Mouse (Mus musculus) brain, embryonic 14.5 days (tissue): ENCODE data around the gene Trim56. TPM values are rescaled to one million over a fixed set of nuclear protein-coding genes. Genes with fewer than 3 reads are reported as not detected.

ENCODE experiments used
- DNase-seq: peaks from one replicate; pipeline ENCODE4 v3.0.0-alpha.2; 2011; ENCODE audit warnings: low read depth
- CTCF ChIP-seq: fragments of 200-500 bp; IDR thresholded peaks from 2 replicates; pipeline ENCODE4 v1.5.1; 2012; ENCODE audit warnings: inconsistent platforms, mild to moderate bottlenecking, moderate library complexity, borderline replicate concordance; ENCODE audit not compliant: insufficient read depth, insufficient read length; ENCODE audit errors: extremely low read depth
- POLR2A ChIP-seq: fragments of 200-500 bp; IDR thresholded peaks from 2 replicates; pipeline ENCODE4 v1.6.1; 2012; ENCODE audit warnings: mild to moderate bottlenecking, inconsistent platforms, borderline replicate concordance; ENCODE audit not compliant: poor library complexity, insufficient read depth, insufficient read length, severe bottlenecking; ENCODE audit errors: extremely low read depth
- polyA plus RNA-seq: library from polyadenylated mRNA; depleted of rRNA; stranded (reverse); fragments of >200 nt; gene quantifications from 2 replicates; pipeline ENCODE4 v1.2.3, GENCODE M21; 2012

The Trim56 gene
- polyA plus RNA-seq, 1 experiment, result 2.2 TPM

DNA sequence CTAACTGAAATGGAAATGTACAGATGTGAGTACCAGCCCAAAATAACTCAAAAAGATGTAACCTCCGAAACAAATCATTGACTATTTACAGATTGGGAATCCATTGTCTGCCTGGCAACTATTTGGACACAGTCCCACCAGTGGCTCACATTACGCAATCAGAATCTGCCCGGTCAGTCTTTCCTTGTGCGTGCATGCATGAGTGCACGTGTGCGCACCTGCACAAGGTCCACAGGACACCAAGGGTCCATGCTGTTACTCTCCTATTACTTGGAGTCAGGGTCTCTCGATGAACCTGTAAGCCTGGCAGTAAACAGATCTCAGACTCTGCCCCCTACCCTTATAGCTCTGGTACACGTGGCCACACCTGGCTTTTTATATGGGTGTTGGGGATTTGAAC lies 8.3 kb downstream of the Trim56 start:
- TF ChIP-seq CTCF, result no peak
- no peak for TF ChIP-seq POLR2A
- DNase-seq, result no peak

DNA sequence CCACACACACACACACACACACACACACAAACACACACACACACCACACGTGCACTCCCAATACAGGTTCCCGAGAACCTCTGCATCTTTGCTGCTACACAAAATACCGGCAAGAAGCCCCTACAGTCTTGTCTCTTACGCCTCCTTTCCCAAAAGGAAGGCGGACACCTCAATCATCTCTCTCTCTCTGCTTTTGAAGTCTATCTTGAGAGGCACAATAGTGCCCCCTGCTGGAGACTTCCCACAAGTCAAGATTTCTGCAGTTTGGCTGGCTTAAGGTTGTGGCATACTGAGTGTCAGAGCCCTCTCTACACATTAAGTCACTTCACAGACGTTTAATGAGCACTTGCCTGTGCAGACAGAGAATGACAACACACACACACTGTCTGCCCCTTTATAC lies 9.0 kb downstream of the Trim56 start:
- DNase-seq, result peak; percentile 92

DNA sequence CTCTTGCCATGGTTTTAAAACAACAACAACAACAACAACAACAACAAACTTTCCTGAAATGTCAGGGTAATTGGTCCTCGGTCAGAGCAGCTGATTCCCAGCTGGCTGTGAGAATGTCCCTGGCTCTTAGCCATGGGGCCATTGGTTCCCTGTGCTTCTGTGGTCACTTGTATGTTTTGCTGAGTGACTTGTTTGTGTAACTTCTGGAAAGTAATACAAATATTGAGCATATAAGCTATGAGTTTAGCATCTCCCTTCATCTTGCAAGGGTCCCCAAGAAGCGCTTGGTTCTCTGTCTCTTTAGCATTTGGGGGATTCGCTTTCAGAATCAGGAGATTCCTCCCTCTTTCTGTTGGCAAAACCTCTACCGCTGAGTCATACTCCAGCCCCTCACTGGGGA lies 9.6 kb downstream of the Trim56 start:
- TF ChIP-seq CTCF (no peak), POLR2A (no peak)

More for the DNA sequence above, 9.0 kb downstream of the Trim56 start:
- TF ChIP-seq POLR2A (no peak), CTCF (peak; percentile 74; the same call in 1 of the 2 replicates)

DNA sequence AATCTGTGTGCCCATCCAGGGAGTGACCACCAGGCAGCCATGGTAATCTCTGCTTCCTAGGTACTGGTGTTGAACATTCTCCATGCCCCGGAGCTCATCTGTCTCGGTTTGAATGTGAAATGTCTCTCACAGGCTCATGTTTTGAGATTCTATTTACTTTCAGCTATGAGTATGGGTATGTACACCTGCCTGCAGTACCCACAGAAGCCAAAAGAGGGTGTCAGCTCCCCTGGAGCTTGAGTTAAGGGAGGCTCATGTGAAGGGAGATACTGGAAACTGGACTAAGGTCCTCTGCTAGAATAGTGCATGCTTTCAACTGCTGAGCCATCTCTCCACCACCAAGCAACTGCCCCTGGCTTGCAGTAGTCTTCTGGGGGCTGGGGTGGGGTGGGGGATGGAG lies 12.0 kb downstream of the Trim56 start:
- DNase-seq, result no peak
- TF ChIP-seq CTCF, result peak; percentile 12; the same call in 1 of the 2 replicates
- no peak for TF ChIP-seq POLR2A

More for the DNA sequence above, 9.6 kb downstream of the Trim56 start:
- DNase-seq, result no peak

DNA sequence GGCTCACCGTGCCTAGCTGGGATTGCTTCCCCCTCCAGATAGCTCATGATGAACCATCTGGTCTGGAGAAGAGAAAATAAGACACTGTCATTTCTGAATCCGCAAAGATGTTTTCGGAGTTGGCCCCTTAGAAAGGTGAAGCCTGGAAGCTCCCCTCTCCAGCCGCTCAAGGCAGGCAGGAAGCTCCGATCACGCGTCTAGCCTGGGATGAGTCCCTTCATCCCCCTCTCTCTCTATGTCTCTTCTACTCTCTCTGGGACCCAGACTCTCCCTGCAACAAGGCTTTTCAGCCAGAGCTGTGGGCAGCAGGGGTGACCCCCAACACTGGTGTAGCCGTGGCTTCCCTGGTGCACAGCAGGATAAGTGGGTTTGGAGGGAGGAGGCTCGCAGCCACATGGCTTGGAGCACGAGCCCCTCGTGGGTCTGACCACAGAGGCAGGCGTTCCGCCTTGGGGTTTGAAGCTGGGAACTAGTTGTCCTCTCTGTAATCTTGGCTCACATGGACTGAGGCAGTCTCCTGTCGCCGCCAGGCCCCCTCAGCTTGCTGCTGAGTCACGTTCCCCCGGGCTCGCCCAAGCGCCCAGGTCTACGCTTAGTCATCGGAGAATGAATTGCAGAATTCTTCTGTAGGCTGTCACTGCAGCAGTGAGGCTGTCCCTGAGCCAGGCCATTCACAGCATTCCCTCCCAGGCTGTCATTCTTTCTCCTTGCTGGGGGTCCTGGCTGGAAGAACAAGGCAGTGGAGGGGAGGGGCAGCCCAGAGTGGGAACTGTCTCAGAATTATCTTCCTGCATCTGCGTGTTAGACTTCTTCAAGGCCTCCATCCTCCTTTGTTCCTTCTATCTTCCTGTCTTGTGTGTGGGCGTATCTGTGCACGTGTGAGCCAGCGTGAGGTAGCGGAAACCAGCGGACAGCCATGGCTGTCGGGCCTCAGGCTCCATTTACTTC lies 13.2 kb downstream of the Trim56 start:
- TF ChIP-seq POLR2A (no peak), CTCF (no peak)
- DNase-seq, result peak; percentile 51

DNA sequence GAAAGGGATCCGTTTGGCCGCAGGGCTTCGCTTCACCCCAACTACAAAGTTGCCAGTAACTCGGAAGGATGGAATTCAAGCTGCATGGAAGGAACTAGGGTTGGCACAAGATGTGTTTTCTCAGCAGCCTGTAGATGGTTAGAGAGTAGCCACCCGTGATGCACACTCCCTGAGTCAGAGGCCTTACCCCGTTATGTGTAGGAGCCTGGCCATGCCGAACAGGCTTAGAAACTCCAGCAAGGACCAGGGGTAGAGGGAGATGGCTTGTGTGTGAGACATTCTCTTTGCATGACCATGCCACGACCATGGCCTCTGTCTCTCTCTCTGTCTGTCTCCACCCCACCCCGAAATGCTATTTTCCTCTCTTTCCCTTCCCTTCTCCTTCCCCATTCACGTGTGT lies 13.9 kb downstream of the Trim56 start:
- no peak for TF ChIP-seq POLR2A
- TF ChIP-seq CTCF, result no peak
- no peak for DNase-seq

DNA sequence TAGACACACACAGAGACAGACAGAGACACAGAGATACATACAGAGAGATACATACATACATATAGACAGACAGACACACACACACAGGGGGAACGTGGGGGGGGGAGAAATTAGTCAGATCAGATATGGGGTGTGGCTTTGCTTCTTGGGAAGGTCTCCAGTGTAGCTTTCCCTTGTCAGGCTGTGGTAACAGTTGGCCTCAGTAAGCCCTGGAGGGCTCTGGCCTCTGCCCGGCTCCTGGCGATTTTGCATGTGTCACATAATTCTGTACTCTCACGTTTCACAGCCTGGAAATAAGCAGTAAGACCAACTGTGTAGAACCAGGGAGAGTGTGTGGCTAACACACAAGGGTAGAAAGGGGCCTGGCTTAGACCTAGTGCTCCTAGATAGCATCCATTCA lies 15.3 kb downstream of the Trim56 start:
- DNase-seq, result no peak
- TF ChIP-seq POLR2A (no peak), CTCF (no peak)

DNA sequence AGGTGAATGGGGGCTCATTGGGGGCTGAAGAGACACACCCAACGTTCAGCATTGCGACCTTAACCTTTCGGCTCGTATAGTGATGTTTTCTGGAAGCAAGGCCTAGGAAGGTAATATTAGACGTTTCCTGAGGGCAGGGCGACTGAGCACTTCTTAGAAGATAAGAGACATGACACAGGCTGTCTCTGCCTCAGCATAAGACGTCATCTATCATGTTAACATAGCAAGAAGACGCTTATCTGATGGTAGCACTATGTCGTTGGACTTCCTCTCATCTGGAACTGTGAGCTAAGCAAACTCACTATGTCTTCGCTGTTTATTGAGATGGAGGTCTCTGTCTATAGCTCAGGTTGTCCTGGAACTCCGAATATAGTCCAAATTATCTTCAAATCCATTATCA lies 17.6 kb downstream of the Trim56 start:
- TF ChIP-seq POLR2A (no peak), CTCF (no peak)
- DNase-seq, result no peak

DNA sequence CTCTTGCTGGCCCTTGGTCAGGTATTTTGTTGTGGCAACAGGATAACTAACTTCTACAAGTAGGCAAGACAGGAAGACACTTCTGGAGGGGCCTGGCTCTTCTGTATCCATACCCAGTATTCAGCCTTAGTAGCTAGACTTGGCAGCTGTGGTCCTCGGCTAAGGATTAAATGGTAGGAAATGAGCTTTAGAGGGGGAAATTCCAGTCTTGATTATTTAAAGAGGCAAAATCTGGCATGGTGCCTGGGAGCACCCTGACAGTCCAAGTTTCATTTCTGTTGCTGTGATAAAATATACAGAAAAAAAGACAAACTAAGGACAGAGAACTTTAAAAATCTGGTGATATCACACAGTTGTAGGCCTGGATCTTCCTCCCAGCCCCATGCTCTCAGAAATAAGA lies 20.0 kb downstream of the Trim56 start:
- DNase-seq, result peak; percentile 30
- TF ChIP-seq POLR2A, result no peak
- no peak for TF ChIP-seq CTCF

DNA sequence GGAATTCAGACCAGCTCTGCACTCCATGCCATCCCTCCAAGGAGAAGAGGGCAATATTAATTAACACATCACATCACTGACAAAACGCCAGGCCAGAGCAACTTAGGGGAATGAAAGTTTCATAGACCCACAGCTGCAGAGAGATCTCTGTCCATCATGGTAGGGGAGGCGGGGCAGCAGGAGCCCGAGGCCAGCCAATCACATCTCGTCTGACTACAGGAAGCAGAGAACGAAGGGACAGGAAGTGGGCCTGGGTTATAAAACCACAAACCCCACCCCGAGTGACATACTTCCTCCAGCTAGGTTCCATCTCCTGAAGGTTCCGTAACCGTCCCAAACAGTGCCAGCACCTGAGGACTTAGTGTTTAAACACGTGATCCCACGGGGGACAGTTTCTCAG lies 20.9 kb downstream of the Trim56 start:
- TF ChIP-seq CTCF, result no peak
- TF ChIP-seq POLR2A, result no peak

DNA sequence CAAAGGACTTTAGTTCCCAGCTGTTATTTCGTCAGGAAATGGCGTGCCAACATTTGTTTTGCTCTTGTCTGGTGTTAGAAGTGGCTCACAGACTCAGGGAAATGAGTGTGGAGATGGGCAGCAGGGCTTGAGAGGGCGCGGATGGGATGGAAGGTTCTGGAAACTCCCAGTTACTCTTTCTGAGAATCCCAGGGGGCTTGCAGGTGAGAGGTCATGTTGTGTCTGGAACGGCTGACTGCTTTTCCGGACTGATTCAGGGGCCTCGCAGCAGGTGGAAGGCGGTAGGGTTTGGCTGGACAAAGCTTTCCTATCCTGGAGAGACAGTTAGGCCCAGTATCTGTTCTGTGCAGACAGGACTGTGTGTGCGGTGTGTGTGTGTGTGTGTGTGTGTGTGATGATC lies 22.3 kb downstream of the Trim56 start:
- TF ChIP-seq CTCF (no peak), POLR2A (no peak)
- no peak for DNase-seq

More for the DNA sequence above, 20.9 kb downstream of the Trim56 start:
- no peak for DNase-seq

DNA sequence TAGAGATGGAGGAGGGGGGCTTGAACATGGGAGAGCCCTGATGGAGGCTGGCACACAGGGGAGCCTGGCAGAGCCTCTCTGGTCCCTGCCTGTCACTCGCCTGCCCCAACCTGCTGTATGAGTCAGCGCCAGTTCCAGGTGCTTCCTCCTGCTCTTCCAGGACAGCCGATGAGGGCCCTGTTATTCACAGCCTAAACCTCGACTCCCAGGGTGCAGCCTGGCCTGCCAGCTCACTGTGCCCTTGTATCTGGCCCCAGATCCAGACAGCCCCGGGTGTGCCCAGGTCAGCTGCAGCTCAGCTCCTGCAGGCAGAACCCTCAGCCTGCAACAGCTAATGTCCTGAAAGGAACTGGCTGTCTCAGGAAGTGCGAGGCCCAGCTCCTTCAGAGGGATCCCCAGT lies 24.4 kb downstream of the Trim56 start:
- no peak for TF ChIP-seq CTCF
- no peak for TF ChIP-seq POLR2A
- no peak for DNase-seq

DNA sequence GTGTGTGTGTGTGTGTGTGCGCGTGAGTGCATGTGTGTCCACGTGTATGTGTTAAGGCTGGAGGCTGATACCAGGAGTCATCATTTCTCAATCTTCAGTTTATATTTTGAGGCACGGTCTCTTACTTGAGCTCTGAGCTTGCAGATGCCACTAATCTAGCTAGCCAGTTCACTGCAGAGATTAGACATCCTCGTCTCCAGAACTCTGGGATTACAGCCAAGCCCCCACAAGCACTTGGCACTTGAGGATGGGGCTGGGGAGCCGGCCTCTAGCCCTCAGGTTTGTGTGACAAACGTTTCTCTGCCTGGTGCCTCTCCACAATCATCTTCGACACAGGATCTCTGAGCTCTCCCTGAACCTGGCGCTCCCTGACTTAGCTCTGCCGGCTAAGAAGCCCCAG lies 25.1 kb downstream of the Trim56 start:
- peak; percentile 8 for DNase-seq
- TF ChIP-seq CTCF, result no peak

DNA sequence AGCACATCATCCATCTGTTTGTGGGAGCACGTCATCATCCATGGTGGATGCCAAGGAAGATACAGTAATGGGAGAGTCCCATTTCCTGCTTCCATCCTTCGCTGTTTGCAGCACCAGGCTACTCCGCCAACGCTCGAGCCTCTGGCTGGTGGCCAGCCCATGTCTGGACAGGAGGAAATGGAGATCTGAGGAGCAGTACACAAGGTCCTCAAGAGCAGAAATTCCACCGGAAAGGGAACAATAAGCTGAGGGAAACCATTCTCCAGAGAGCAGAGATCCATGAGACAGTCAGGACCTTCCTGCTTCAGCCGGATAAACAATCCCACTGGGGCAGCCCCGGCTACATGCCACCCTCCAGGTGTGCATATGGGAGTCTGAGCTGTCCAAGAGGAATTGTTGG lies 28.6 kb downstream of the Trim56 start:
- DNase-seq, result no peak
- no peak for TF ChIP-seq CTCF
- no peak for TF ChIP-seq POLR2A
